Mouse (Mus musculus) testis, postnatal 14 days (tissue): ENCODE measurements around the gene Creg1.
"Not testable (repeated sequence)": the region's sequence is repeated elsewhere in the genome, so short reads cannot be mapped to it uniquely, and the experiment has no call there.

Experiments
- DNase-seq: peaks from one replicate; pipeline ENCODE4 v3.0.0; 2021; ENCODE audit warnings: low spot score

Creg1 gene

DNA sequence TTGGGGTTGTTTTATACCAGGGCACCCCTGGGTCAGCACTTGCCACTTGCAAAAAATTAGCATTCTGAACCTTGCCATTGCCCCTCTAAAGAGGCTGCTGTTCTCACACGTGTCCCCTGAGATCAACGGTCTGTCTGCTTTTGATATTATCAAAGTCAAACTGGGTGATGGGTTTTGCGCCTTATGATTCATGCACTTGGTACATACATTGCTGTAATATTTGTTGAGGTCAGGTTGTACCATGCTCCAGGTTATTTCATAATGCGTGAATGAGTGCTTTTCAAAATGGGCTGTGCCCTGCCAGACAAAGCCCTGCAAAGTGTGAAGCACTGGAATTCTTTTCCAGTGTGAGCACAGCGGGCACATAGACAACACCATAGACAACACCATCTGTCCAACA lies 11.7 kb upstream of the Creg1 start:
- no peak for DNase-seq

GRCm38 (mm10) chr1:165754205-165754604 lies 9.3 kb upstream of the Creg1 start:
- DNase-seq = no peak

- no peak for DNase-seq
These were observed 8.4 kb upstream of the Creg1 start for GRCm38 (mm10) chr1:165755194-165755593.

DNA sequence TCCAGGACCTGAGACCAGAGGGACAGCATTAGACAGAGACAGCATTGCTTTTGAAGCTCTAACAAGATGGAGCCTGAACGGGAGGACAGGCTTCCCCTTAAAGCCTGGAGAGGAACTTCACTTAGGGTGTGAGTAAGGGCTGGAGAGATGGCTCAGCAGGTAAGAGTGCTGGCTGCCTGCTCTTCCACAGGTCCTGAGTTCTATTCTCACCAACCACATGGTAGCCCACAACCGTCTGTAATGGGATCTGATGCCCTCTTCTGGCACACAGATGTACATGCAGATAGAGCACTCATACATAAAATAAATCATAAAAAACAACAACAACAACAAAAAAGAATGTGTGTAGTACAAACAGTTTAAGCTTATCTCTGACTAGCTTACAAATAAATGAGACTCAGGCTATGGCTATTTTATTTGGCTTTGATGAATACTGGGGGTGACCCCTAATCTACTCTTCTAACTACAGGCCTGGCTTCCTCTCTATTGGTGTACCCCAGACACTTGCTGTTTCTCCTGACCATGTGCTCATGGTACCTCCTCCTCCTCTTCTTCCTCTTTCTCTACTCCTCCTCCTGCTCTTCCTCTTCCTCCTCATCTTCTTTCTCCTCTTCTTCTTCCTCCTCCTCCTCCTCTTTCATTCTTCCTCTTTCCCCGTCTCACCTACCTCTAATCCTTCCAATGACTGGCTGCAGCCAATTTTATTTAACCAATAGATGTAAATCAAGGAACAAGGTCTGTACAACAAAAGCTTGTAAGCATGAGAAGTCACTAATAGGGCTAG lies 1.8 kb upstream of the Creg1 start:
- no peak for DNase-seq

DNA sequence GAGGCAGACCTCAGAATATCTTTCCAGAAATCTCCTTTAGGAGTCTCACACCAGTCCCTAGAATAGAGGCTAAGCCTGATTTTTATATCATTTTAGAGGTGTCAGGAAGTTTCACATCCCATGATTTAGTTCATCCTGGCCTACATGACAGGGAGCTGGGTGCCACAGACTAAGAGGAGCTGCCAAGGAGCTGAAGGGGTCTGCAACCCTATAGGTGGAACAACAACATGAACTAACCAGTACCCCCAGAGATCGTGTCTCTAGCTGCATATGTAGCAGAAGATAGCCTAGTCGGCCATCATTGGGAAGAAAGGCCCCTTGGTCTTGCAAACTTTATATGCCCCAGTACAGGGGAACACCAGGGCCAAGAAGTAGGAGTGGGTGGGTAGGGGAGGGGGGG lies 1.0 kb upstream of the Creg1 start:
- not testable (repeated sequence) for DNase-seq

- DNase-seq = no peak
These were observed 472 bp upstream of the Creg1 start for GRCm38 (mm10) chr1:165762914-165763634.

GRCm38 (mm10) chr1:165764571-165764970 lies 1.0 kb downstream of the Creg1 start:
- no peak for DNase-seq

GRCm38 (mm10) chr1:165765041-165765440 lies 1.5 kb downstream of the Creg1 start:
- no peak for DNase-seq

DNA sequence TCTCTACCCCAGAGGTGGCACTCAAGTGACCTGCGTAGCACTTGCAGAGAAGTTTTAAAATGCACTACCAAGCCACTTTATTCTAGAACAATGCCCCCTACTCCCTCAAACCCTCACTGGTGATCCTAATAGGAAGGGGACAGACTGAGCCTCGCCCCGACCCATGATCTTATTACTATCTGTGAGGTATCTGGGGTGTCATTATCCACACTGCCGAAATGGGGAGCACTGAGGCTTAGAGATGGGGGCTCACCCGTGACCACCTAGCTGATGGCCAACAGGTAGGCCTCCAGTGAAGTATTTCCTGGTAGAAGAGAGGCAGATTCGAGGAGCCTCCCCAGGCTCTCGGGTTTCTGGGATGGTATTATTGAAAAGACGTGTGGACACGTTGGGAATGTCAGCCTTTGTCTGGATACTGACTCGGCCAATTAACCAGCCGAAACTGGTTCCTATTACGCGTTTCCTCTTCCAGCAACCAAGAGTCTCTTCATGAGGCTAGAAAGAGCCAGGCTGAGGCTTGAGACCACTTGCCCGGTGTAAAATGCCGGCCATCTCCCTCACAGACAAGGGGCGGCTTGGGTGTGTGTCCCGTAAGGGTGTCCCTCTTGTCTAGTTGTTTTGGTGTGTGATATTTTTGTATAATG lies 2.2 kb downstream of the Creg1 start:
- DNase-seq = no peak

DNA sequence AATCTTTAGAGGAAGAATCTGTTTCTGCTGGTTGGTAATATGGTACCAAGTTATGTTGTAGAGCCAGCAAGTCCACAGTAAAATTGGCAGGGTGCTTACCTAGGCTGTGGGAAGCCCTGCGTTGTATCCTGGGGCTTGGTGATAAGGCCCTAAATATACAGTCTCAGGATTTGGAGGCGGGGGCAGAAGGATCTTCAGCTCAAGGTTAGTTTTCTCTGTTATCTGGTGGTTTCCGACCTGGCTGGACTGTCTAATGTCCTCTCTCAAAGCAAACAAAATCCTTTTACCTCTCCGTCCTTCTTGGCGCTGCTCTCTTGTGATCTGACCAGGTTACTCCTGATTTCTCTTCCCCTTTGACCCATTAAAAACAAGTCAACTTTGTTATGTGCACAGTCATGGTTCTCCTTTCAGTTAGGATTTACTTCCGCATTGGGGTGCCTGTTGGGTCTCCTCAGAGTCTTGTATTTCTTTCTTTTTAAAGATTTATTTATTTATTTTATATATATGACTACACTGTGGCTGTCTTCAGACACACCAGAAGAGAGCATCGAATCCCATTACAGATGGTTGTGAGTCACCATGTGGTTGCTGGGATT lies 2.8 kb downstream of the Creg1 start:
- no peak for DNase-seq

GRCm38 (mm10) chr1:165768894-165769512 lies 5.5 kb downstream of the Creg1 start:
- DNase-seq = no peak

- DNase-seq = no peak
These were observed 6.7 kb downstream of the Creg1 start for GRCm38 (mm10) chr1:165770181-165770759.

DNA sequence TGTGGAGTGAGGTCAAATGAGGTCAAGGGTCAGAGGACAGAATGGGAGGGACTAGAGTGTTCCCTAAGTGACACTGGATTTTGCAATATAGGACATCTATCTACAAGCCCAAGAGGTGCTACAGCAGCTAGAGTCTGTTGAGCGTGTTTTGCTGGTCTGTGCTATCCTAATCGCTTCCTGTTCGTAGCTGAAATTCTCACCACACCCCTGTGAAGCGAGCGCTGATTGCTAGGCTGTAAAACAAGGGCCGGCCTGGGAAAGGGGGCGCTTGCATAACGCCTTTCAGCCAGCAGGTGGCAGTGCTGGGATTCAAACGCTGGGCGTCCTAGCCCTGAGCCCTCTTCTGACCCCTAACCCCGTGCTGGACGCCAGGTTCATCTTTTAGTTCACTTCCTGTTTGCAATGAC lies 7.9 kb downstream of the Creg1 start:
- peak; percentile 75 for DNase-seq

DNA sequence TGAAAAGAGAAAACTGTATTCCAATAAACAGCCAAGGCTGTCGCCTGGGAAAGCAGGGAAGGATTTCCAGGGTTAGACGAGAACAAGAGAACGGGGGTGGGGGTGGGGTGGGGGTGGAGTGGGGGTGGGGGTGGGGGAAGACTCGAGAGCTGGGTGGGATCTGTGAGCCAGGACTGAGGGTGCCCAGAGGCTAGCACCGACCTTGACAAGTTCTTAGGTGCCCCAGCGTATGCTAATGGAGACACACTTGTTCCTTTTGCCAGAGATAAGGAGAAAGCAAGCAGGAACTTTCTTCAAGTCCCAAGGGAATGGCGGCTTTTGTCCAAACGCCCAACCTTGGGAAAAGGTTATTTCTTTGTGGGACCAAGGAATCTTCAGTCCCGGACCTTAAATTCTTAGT lies 8.5 kb downstream of the Creg1 start:
- DNase-seq = no peak

DNA sequence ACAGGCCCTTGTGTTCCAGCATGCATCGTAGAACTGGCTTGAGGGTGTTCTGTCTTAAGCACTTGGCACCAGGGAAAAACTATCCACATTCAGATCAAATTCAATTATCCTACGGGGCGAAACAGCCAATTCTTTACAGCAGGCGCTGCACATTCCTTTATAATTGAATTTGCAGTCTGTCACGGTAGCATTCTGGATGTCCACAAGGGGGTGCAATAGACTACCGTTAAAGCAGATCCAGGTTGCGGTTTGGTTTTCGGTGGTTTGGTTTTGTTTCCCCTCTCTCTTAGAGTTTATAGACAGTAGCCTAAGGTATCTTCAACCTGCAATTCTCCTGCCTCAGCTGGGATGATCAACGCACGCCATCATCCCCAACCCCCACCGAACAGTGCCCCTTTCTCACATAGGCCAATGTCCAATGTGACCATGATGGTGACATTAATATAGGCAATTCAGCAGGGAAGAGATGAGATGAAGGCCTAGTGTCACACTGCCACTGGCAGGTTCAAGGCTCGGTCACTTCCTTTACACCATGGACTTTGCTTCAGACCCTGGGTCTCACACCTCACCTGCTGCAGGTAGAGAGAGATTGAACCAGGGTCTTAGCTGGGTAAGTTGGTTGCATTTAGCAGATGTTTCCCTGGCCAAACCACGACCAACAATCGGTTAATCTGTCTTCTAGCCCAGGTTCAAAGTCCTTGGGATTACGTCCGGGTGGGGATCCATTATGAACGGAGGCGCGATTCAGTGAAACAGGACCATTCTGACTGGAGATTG lies 12.2 kb downstream of the Creg1 start:
- no peak for DNase-seq

DNA sequence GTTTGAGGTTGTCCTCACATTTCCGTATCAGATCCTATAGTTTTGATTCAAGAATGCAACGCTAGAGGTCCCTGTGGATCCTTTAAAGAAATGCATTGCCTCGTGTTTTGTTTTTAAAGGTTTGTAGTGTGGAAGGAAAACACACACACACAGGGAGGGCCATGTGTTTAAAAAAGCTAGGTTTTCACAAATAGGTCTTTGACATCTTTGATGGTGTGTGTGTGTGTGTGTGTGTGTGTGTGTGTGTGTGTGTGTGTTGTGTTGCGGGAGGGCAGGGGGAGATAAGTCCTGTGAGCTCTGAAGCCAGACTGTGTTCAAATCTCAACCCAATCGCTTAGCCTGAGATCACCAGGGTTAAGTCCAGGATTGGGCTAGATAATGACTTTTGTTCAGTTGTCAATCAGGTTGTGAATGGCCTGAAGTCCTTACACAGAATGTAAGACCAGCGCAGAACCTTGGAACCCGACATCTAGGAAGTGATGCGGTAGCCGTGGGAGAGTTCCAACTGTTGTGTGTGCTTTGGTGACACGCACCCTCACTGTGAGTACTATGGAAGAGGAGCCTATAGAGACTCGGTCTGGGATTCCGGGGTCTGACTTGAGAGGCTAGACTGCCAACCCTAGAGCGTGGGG lies 16.5 kb downstream of the Creg1 start:
- no peak for DNase-seq

GRCm38 (mm10) chr1:165780586-165781111 lies 17.1 kb downstream of the Creg1 start:
- DNase-seq = no peak

DNA sequence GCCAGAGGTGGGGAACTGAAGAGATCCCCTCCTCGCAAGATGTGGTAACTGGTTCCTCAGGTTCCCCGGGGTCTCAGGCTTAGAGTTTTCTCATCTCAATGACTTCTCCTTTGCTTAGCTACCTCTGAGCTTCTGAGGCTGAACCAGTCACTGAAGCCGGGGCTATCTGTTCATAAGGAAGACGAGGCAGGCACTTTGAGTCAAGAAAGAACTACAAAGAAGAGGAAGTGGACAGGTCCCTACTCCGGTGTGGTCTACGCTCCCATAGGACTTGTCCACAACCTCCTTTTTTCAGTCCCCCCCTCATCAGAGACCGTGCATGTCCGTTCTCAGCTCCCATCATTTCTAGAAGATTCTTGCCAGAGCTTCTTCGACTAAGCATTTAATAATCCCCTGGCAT lies 17.9 kb downstream of the Creg1 start:
- DNase-seq = no peak

GRCm38 (mm10) chr1:165781911-165782310 lies 18.4 kb downstream of the Creg1 start:
- no peak for DNase-seq

GRCm38 (mm10) chr1:165786296-165786695 lies 22.8 kb downstream of the Creg1 start:
- no peak for DNase-seq
